Mouse (Mus musculus) megakaryocyte progenitor cell, adult 5-6 weeks (primary cell): ENCODE data around the gene Gpam. TPM values are rescaled to one million over a fixed set of nuclear protein-coding genes. Genes with fewer than 3 reads are reported as not detected.

Experiments
- ATAC-seq: replicated peaks from 2 replicates; pipeline ENCODE4 v1.8.0; 2016; ENCODE audit warnings: mild to moderate bottlenecking, moderate TSS enrichment, inconsistent platforms; ENCODE audit not compliant: poor library complexity
- total RNA-seq, 2 experiments: library from RNA; stranded (forward) in 1 of 2; stranded (reverse) in 1 of 2; fragments of 157-497, 149-512 nt in 1 of 2; fragments of 200-1000 nt in 1 of 2; gene quantifications; 2 replicates each; pipeline versions ENCODE4 v1.2.3 to v1.2.4; 2015 to 2017

The Gpam gene
- total RNA-seq, 2 experiments from 2014 or later: 7.9 to 12.5 TPM

DNA sequence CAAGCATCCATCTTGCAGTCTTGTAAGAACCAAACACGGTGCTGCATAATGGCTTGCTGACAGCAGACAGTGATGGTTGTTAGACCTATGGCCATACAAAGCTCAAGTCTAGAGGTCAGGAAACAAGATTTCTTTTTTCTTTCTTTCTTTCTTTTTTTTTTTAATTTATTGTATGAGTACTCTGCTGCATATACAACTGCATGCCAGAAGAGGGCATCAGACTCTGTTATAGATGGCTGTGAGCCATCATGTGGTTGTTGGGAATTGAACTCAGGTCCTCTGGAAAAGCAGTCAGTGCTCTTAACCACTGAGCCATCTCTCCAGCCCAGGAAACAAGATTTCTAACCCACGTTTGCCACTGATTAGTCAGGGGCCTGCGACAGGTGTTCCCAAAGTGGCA, 54.0 kb downstream of the Gpam start:
- no peak for ATAC-seq

DNA sequence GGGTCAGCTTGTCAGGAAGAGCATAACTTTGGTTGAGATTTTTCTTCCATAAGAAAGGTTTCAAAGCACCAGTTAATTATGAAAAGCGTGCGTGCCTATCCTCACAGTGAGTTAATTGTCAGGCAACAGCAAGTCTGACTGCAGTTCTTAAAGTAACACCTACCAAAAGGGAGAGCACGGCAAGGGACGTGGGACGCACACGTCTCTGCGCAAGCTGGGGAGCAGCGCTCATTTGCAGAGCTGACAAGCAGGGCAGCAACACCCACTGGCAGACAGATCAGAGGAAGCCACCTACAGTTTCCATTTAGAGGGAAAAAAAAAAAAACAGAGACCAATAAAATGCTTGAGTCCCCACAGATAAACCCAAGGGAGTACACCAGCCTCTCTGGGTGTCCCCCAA, 58.0 kb downstream of the Gpam start:
- no peak for ATAC-seq

GRCm38 (mm10) chr19:55063272-55063671, 63.8 kb downstream of the Gpam start:
- peak; percentile 73 for ATAC-seq

DNA sequence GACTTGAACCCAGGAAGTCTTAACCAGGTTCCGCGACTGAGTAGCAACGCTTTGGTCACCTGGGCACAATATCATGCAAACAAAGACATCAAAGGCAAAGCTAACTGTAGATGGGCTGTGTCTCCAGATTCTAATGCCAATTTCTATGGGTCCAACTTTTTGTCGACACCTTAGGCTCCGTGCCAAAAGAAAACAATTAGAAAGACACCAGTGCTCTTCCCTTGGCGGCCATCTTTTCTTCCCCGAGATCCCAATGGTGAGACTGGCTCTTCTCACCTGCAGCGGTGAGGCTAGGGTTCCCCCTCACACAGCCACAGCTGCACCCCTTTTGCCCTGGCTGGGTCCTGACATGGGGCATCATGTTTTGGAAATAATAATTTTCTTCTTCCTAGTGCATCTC, 64.5 kb downstream of the Gpam start:
- no peak for ATAC-seq

GRCm38 (mm10) chr19:55061951-55062350, 65.1 kb downstream of the Gpam start:
- ATAC-seq: peak; percentile 78

- ATAC-seq: no peak
Measured at GRCm38 (mm10) chr19:55061447-55061901, 65.6 kb downstream of the Gpam start.

- ATAC-seq: peak; percentile 76
Measured at GRCm38 (mm10) chr19:55060964-55061363, 66.1 kb downstream of the Gpam start.

DNA sequence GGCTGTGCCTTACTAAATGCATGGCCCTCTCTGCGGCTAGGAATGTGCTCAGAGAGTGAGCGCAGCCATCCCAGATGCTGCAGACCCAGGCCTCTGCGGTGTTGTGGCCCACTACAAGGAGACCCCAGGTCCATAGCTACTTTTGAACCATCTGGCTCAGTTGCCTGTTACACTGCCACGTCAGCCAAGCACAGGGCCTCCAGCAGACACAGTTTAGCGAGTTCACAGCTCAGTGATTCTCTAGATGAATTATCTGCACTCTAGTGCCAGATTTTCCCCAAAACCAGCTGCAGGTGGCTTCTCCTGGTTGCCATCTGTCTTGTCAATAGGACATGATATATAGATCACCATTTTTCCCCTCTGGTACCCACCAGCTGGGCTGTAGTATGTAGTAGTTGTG, 69.6 kb downstream of the Gpam start:
- no peak for ATAC-seq

DNA sequence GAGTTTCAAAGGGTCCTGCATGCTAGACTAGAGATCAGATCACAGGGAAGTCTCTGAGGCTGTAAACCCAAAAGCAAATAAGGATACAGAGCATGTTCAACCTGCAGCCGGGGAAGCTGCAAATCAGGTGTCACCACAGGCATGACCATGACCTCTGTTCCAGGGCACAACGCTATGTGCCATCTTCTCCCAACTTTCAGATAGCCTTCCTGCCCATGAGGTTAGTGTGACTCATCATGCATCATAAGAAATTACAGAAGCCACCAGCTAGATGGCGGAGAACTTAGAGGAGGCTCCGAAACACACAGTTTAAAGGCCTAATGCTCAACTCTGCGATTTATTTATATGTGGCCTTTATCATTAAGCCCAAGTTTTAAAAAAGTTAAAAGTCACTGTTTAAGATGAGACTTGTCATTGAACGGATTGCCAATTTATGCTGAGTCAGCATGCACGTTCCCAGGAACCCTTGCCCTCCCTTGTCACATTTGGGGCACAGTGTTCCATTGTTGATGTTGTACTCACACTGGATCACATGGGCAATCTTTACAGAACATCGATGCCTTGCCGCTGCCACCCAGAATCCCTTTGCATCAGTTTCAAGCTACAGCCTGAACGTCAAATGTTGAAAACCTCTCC, 71.3 kb downstream of the Gpam start:
- no peak for ATAC-seq

DNA sequence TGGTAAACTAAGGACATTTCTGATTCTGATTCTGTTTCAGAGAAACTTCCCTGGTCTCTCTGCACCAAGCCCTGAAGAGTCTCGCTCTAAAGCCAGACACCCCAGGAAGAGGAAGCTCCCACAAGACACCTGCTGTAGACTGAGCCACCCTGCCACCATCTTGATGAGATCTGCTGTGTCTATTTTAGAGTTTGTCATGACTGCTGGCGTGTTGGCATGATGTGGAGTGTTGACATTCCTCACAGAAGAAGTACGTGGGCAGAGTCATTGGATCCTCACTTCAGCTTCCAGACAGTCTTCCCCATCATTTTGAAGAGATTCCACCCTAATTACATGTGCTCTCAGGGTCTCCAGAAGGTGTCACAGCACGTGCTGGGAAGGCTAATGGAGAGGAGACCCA, 73.9 kb downstream of the Gpam start:
- ATAC-seq: no peak

- no peak for ATAC-seq
Measured at GRCm38 (mm10) chr19:55037406-55037805, 89.6 kb downstream of the Gpam start.

GRCm38 (mm10) chr19:55018872-55019271, 108.2 kb downstream of the Gpam start:
- no peak for ATAC-seq

Other genes with a start within 250 kb of the Gpam start
- not detected in 2 replicates for gene Tectb, start 53.5 kb upstream of the Gpam start, total RNA-seq (2015)
- gene Tectb, start 53.5 kb upstream of the Gpam start, total RNA-seq (2017): not detected in 2 replicates
- gene Gucy2g, start 114.0 kb upstream of the Gpam start, total RNA-seq (2015): not detected in 2 replicates
- not detected in 2 replicates for gene Gucy2g, start 114.0 kb upstream of the Gpam start, total RNA-seq (2017)
- 115 and 141 TPM in 2 replicates for gene Acsl5, start 124.7 kb upstream of the Gpam start, total RNA-seq (2015)
- 114 and 115 TPM in 2 replicates for gene Acsl5, start 124.7 kb upstream of the Gpam start, total RNA-seq (2017)
- gene Zdhhc6, start 188.8 kb upstream of the Gpam start, total RNA-seq (2015): 50.1 and 69.2 TPM in 2 replicates
- 58.0 and 64.9 TPM in 2 replicates for gene Zdhhc6, start 188.8 kb upstream of the Gpam start, total RNA-seq (2017)
- gene Vti1a, start 189.1 kb upstream of the Gpam start, total RNA-seq (2015): 25.0 and 25.2 TPM in 2 replicates
- 34.2 and 45.6 TPM in 2 replicates for gene Vti1a, start 189.1 kb upstream of the Gpam start, total RNA-seq (2017)